Mouse (Mus musculus) skeletal muscle tissue, adult 2 months (tissue): Measurements from ENCODE around the gene Lgals8.
A peak's percentile ranks its signal among the peaks of the same experiment; 100 is the strongest.

Source experiments
- DNase-seq: peaks from one replicate; pipeline ENCODE4 v3.0.0-alpha.2; 2012; ENCODE audit warnings: low read depth, low spot score

Gene Lgals8

GRCm38 (mm10) chr13:12460881-12461729, 3.6 kb downstream of the Lgals8 start:
- DNase-seq = peak; percentile 90

GRCm38 (mm10) chr13:12460443-12460842, 4.3 kb downstream of the Lgals8 start:
- DNase-seq = peak; percentile 32

- no peak for DNase-seq
These were observed 8.0 kb downstream of the Lgals8 start for GRCm38 (mm10) chr13:12456711-12457110.

GRCm38 (mm10) chr13:12454686-12455390, 9.9 kb downstream of the Lgals8 start:
- no peak for DNase-seq

GRCm38 (mm10) chr13:12453150-12453549, 11.6 kb downstream of the Lgals8 start:
- DNase-seq = no peak

- DNase-seq = no peak
These were observed 22.6 kb downstream of the Lgals8 start for GRCm38 (mm10) chr13:12442008-12442587.

- DNase-seq = no peak
These were observed 23.9 kb downstream of the Lgals8 start for GRCm38 (mm10) chr13:12440813-12441212.

- no peak for DNase-seq
These were observed 25.2 kb downstream of the Lgals8 start for GRCm38 (mm10) chr13:12439586-12439985.

GRCm38 (mm10) chr13:12433843-12434242, 30.9 kb downstream of the Lgals8 start:
- DNase-seq = no peak

- DNase-seq = no peak
These were observed 36.2 kb downstream of the Lgals8 start for GRCm38 (mm10) chr13:12428556-12428955.

GRCm38 (mm10) chr13:12420596-12420995, 44.1 kb downstream of the Lgals8 start:
- no peak for DNase-seq

GRCm38 (mm10) chr13:12412016-12412415, 52.7 kb downstream of the Lgals8 start:
- DNase-seq = peak; percentile 25

GRCm38 (mm10) chr13:12408343-12409066, 56.2 kb downstream of the Lgals8 start:
- peak; percentile 24 for DNase-seq

- DNase-seq = peak; percentile 10
These were observed 69.2 kb downstream of the Lgals8 start for GRCm38 (mm10) chr13:12395571-12395970.

GRCm38 (mm10) chr13:12394609-12395505, 69.9 kb downstream of the Lgals8 start, which contains the start of gene Heatr1:
Gene Heatr1, plus strand, starts transcription at chr13:12395027.
- peak; percentile 98 for DNase-seq
